Mouse (Mus musculus): ENCODE measurements around the gene Pipox.

DNA sequence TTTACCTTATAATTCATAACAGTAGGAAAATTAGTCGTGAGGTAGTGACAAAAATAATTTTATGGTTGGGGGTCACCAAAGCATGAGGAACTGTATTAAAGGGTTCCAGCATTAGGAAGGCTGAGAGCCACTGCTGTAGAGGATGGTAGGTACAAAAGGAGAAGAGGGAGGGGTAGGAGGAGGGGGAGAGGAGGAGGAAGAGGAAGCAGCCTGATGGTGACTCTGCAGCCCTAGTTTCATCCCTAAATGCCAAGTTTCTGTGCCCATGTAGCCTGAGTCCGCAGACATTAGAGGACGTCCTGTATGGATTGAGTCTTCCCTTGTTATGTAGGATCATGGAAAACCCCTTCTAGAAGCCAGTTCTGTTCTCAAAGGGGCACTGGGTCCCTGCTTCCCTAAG is 20.8 kb downstream of the Pipox start:
- TF ChIP-seq POLR2A (IDR thresholded peaks at IDR 0.05; ENCODE audit: borderline replicate concordance, extremely low read depth, insufficient read depth, insufficient read length, poor library complexity, severe bottlenecking) (no peak), CTCF (IDR thresholded peaks at IDR 0.05; ENCODE audit: borderline replicate concordance, extremely low read depth, insufficient read depth, insufficient read length) (no peak)

Data from brain, embryonic 14.5 days (tissue).